Mouse (Mus musculus): Measurements from ENCODE around the gene Robo4.

Robo4 gene

DNA sequence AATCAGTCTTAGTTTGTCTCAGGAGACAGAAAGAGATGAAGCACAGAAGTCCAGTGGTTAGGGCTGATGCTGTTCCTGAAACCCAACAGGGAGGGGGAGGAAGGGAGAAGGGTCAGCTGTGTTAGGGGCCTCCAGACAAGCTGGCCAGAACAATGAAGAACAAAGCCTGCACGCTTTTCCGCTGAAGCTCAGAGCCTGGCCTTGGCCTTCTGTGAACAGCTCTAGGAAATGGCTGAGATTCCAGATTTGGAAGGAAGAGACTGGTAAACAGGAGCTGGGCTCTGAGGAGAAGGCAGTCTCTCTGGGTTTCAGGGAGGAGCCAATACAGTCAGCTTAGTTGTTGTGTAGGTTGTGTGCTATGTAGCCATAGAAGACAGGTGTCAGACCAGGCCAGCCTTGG lies 1.1 kb upstream of the Robo4 start:
- DNase-seq (ENCODE audit: low read depth, low spot score) = no peak

DNA sequence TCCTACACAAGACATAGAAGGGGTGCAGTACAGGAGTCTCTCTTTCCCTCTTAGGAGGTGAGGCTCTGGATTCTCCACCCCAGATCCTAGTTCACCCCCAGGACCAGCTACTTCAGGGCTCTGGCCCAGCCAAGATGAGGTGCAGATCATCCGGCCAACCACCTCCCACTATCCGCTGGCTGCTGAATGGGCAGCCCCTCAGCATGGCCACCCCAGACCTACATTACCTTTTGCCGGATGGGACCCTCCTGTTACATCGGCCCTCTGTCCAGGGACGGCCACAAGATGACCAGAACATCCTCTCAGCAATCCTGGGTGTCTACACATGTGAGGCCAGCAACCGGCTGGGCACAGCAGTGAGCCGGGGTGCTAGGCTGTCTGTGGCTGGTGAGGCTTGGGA lies 804 bp downstream of the Robo4 start:
- no peak for DNase-seq (ENCODE audit: low read depth, low spot score)

DNA sequence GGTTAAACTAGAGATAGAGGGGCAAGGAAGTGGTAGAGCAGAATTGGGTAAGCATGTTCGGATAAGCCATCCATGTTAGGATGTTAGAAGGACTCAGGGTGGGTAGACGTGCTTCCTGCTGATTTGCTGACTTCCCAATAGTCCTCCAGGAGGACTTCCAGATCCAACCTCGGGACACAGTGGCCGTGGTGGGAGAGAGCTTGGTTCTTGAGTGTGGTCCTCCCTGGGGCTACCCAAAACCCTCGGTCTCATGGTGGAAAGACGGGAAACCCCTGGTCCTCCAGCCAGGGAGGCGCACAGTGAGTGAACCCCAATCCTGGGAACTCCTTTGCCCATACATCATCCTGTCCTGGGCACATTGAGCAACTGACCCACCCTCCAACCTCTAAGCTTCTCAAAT lies 1.3 kb downstream of the Robo4 start:
- DNase-seq (ENCODE audit: low read depth, low spot score) = no peak

DNA sequence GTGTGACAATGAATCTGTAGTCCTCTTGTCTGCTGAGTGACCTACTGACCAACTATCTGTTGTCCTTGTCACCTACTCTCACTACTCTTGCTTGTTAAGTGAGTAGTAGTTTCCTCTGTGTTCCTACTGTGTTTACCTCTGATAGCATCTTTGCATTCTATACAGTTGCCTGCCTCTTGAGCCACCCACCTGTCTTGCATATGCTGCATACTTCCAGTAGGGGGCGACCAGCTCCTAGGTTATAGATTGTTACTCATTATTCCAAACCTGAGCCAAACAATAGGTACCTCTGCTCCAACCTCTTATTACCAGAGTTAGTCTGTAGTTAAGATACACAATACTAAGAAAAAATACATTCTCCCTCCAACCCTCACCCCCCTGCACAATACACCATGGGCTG lies 4.7 kb downstream of the Robo4 start:
- DNase-seq (ENCODE audit: low read depth, low spot score) = no peak

DNA sequence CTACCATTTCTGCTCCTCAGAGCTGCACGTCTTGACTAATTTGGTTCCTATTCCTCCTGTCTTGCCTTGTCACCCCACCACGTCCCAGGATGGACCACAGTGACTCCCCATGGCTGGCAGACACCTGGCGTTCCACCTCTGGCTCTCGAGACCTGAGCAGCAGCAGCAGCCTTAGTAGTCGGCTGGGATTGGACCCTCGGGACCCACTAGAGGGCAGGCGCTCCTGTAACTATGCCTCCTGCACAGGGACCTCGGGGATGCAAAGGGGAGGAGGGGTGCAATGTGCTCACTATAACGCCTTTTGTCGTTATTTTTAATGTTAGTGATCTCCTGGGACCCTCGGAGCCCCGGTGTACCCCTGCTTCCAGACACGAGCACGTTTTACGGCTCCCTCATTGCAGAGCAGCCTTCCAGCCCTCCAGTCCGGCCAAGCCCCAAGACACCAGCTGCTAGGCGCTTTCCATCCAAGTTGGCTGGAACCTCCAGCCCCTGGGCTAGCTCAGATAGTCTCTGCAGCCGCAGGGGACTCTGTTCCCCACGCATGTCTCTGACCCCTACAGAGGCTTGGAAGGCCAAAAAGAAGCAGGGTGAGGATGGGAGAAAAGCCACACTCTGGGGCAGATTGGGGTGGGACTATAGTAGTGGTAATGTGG lies 6.3 kb downstream of the Robo4 start:
- no peak for DNase-seq (ENCODE audit: low read depth, low spot score)

DNA sequence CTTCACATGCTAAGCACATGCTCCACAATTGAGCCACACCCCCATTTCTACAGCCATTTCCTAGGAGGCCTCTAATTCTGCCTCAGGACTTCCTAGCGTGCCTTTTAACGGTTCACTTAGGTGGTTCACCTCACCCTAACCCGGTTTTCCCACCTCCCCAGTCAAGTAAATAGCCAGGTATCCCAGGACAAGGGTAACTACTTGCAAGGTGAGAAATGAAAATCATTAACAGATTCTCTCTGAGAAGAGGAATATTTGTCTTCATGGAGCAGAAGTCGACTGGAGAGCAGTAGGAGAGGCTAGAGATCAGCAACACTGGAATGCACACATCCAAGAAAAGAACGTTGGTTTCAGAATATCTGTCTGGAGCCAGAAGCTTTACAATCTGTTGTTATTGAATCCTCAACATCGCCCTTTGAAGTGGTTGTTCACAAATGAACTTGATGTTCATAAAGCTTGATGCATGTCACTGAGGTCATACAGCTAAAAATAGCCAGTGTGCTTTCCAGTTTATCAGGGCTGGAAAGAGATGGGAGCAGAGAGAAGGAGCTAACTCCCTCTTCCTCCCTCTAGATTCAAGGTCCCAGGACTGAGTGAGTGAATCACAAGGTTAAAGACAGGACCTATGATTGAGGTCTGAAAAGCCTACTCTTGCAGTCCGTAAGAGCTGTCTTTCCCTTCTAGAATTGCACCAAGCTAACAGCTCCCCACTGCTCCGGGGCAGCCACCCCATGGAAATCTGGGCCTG lies 8.2 kb downstream of the Robo4 start:
- DNase-seq (ENCODE audit: low read depth, low spot score) = no peak

DNA sequence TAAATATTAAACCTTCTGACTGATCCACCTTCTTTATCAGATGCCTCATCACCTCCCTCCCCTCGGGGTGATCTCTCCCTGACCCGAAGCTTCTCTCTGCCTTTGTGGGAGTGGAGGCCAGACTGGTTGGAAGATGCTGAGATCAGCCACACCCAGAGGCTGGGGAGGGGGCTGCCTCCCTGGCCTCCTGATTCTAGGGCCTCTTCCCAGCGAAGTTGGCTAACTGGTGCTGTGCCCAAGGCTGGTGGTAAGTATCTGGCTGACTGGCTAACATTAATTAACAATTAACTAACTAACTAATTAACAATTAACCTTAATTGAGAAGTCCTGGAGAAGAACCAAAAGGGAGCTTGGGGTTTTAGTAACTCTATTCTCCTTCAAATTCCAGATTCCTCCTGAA lies 11.3 kb downstream of the Robo4 start:
- DNase-seq (ENCODE audit: low read depth, low spot score) = no peak

DNA sequence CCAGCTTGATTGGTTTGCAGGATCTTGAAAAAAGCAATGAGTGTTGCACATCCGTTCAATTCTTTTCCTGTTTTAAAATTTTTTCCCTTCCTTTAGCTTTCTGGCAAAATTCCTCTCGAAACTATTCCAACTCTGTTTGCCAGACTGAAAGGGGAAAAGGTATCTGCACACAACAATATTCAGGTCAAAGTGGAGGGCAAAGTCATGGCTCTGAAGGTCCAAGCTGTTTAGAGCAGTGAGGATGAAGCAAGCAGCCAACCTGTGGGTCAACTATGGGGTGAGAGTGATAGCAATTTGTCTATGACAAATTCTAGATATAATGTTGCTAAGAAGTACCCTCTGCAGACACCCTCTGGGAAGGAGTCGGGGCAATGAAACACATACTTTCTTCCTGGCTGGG lies 13.0 kb downstream of the Robo4 start:
- no peak for DNase-seq (ENCODE audit: low read depth, low spot score)

DNA sequence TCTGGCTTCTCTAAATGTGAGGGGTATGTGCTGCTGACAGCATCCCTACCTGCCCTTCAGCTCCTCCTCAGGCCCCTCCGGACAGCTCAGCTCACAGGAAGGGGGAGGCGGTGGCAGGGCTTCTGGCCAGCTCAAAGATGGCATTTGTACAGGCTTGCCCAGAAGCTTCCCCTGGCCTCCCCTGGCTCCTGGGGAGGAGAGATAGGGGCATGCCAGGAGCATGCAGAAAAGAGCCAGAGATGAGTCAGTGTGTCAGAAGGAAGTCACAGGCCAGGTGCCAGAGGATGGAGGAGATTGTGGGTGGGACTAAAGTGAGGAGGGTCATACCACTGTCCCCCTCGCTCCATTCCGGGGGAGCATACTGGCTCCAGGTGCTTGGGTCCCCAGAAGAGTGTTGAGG lies 17.1 kb downstream of the Robo4 start:
- no peak for DNase-seq (ENCODE audit: low read depth, low spot score)

DNA sequence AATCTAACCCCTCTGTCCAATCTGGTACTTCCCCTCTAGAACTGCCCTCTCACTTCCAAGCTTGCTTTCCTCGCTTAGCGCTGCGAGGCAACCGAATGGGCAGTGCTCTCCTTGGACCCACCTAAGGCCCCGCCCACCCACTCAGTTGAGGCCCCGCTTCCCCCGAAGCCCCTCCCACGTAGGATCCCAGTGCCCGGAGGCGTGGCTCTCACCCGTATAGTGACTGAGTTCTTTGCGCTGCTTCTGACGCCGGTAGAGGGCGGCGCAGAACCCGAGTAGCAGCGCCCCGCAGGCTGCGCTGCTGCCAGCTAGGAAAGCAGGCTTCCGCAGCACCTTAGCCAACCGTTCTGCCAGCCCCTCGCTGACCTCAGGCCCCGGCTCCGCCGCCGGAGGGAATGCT lies 19.0 kb downstream of the Robo4 start:
- peak; percentile 86 for DNase-seq (ENCODE audit: low read depth, low spot score)

DNA sequence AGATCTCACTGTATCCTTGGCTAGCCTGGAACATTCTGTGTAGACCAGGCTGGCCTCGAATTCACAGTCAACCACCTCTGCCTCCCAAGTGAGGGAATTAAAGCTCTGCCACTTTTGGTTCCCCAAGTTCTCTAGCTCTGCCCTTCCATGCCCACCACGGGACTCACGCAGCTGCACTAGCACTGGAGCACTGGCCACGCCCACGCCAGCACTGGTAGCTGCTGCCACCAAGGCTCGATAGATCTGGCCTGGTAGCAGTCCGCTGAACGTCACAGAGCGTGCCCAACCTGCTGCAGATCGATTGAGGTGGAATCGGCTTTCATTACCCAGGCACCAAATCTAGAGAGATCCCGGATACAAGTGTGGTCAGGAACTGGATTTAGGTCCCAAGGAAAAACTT lies 19.5 kb downstream of the Robo4 start:
- DNase-seq (ENCODE audit: low read depth, low spot score) = no peak

DNA sequence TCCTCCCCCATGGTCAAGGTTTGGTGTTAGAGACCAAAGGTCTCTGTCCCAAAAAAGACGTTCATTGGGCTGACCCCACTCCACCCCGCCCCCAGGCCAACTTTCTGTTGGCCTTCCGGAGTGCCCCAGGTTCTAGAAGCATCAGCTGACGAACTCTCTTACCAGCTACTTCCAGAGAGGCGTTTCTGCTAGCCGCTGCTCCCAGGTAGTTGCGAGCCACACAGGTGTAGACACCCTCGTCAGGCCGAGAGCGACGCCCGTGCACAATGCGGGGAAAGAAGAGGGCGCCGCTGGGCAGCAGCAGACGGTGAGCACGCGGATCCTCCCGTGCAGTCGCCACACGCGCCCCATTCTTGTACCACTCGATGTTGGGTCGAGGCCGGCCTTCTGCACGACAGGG lies 27.6 kb downstream of the Robo4 start:
- no peak for DNase-seq (ENCODE audit: low read depth, low spot score)

DNA sequence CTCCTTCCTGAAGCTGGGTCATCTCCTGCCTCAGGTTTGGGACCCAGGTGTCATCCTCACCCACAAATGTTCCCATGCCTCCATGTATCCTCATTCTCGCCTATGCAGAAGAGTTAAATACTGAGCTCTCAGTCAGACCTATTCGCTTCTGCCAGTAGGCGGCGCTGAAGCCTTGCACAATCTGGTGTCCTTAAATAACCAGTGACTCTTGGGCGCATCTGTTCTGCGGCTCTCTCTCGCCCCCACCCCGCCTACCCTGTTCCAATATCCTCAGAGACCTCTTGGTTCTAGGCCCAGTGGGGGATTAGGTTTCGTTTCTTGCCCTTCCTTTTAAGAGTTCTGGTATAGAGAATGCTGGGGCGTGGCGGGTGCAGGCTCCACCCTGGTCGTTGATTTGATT lies 28.9 kb downstream of the Robo4 start:
- peak; percentile 69 for DNase-seq (ENCODE audit: low read depth, low spot score)

DNA sequence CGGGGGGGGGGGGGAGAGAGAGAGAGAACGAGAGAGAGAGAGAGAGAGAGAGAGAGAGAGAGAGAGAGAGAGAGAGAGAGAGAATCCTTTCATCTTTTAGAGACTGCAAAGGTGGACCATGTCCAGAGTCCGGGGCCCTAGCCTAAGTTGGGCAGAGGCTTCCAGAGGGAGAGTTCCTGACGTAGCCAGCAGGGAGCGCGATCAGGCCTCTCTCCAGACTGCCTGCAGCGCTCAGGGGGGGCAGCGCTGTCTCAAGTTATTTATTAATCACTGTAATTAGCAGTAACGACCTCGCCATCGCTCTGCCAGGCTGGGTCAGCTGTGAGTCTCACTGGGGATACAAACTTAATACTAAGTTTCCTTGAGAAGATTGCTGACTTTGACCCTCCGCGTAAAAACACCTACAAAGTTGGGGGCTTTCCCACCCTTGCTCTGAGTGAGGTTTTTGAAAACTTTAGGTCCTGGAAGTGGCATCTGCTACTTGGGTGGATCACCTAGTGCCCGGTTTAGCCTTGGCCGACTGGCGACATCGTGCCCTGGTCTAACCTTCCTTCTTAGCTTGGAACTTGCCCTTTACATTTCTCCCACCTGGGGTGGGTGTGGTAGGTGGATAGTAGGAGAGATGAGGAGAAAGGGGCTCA lies 30.4 kb downstream of the Robo4 start:
- no peak for DNase-seq (ENCODE audit: low read depth, low spot score)

DNA sequence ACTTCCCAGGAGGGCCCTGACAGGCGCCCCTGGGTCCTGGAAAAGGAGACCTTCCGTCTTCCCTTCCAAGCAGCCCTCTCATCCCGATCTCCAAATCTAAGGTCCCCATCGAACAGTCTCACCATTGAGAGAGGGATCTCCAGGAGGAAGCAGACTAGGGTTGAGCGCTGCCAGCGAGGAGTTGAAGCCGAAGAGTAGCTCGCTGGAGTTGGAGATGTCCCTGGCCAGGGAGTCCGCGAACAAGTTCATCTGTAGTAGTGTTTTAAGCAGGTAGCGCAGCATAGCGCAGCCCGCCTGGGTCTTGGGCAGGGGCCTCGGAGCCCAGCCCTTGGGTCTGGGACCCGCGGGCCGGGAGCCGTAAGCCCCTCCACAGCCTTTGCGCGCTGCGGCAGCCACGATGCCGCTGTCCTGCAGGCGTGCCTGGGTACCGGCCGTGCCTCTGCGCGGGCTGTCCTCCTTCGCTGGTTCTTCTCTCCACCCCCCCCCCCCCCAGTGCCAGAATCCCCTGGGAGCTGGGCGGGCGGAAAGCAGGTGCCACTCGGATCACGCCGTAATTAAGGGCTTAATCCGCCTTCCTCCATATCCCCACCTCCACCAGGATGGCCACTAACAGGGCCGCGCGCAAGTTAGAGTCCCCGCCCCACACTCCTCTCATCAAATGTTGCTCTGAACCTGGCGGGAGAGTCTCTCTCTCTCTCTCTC lies 31.2 kb downstream of the Robo4 start, which contains the start of gene Robo3:
Gene Robo3 (minus strand): TSS at position 527 of the 702 bp plus-strand sequence.
- no peak for DNase-seq (ENCODE audit: low read depth, low spot score)

DNA sequence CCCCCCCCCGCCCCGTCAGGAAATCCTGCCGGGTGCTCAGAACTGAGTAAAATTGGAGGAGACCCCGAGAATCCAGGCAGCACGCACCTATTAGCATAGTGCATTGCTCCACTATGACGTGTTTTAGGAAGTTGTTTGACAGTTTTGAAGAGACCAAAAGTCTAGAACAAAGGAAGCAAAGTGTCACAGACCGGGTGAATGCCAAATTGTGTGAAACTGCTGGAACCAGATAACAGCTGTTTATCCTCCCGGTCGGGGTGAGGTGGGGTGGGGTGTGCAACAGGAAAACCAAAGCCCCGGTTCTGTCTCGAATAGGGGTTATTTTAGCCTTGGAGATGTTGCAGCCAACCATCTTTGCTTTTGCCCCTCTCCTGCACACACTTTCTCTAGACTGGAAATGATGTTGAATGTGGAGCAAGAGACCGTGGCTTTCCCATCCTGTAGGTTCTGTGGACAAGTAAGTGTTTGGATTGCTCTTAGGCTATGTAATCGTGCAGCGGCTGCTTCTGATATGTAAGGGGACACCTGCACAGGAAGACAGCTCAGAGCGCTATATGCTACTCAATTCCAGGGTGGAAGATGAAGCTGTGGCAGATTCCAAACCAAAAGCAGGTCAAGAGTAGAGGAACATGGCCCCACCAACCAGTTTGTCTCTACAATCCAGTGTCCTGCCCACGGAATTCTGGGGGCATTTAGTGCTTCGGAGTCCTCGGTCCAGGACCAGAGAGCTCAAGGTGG lies 32.3 kb downstream of the Robo4 start:
- DNase-seq (ENCODE audit: low read depth, low spot score) = no peak

DNA sequence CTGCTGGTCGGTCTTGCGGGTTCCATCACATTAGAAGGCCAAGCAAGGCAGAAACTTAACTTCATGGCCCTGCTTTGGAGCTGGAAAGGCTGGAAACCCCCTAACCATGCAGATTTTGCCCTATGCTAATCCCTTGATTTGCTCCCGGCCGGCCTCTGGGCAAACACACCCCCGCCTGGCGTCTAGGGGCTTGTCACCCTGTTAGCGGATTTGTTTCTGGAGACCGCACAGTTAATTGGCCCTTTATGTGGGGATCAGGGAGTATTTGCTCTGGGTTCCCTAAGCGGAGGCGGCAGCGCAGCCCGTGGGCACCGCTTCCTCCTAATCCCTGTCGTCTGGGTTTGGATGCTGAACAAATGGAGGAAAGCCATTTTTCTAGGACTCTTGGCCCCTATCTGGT lies 33.2 kb downstream of the Robo4 start:
- no peak for DNase-seq (ENCODE audit: low read depth, low spot score)

DNA sequence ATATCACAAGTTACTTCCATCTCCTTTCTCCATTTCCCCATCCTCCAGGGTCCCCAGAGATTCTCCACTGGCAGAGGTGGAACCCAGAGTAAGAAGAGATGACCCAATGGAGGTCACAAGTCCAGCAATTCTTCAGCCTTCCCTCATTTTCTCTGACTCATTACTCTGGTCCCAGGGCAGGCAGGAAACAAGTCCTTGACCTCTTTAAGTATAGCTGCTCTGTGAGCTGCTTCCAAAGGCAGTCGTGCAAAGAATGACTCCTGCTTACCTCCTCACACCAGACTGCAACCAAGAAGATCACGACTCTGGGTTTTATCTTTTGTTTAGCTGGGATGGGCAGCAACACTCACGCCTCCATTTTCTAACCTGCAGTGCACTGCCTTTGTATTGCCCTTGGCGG lies 33.9 kb downstream of the Robo4 start:
- no peak for DNase-seq (ENCODE audit: low read depth, low spot score)

DNA sequence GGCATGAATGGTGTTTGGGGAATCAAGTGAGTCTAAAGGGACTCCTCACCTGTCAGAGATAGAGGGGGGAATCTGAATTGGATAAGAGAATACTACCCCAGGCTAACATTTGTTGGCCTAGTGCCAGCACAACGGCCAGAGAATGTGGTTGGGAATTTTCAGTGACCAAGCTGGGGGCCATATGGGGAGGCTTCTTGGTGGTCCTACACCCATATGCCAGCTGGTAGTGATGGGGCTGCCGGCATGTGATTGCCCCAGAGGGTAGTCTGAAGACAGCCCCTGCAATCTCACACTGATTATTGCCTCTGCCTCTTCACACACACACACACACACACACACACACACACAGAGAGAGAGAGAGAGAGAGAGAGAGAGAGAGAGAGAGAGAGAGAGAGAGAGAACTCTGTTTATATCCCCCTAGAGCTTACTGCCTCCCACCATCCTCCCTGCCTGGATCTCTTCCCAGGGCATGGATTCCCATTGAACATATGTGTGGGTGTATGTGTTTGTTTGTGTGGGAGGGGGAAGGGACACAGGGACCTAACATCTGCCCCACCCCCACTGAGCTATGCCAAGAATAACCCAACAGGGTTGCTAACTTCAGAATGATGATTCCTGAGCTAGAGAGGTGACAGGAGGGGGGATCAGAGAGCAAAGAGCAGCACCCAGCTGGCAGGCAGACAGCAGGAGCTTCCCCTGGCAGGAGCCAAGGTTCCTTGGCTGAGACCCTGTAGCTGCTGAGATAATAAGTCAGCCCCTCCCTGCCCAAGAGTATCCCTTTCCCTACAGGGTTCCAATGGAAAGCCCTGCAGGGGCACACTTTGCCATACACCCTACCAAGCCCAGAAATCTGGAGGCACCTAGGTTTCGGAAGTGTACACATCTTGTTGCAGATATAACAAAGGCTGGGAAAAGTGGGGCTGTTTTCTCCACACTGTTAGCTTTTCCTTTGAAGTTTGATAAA lies 36.4 kb downstream of the Robo4 start:
- DNase-seq (ENCODE audit: low read depth, low spot score) = no peak

DNA sequence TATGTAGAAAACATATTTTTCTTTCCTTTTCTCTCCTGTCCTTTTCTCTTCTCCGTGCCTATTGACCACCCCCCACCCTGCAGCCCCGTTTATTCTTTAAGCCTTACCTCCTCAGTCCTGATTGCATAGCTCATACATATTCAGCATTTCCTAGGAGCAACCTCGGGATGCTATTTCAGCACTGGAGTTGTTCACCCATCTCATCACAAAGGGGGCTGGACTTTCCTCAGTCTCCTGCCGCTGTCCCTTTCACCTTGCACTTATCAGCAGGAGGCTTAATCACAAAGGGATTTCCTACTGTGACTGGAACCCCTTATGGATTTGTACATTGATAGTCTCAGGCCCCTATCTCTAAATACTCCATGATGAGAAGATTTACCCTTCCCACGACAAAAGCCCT lies 50.7 kb downstream of the Robo4 start:
- DNase-seq (ENCODE audit: low read depth, low spot score) = no peak

DNA sequence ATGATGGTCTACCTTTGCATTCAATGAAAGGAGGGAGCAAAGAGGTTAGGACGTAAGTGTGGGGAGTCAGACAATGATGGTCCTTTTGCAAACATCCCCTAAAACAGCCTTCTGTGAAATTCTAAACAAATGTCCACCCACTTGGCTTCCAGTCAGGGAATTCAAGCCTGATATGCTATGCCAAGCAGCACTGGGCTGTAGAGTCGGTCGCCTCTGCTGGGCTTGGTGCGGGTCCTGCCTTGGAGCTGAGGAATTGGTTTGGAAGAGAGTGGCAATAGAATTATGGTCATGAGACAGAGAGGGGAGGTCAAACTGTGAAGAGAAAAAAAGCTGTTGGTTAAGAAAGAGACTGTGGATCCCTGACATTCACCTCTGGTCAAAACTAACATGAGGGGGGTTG lies 51.6 kb downstream of the Robo4 start:
- no peak for DNase-seq (ENCODE audit: low read depth, low spot score)

Data from WW6 (cell line).